Mouse (Mus musculus) ES-E14 (cell line): Measurements from ENCODE around the gene Rfng.

Experiments
- HCFC1 ChIP-seq: IDR thresholded peaks from 2 replicates; pipeline ENCODE4 v1.6.1; 2012; ENCODE audit warnings: low read length, inconsistent platforms, borderline replicate concordance; ENCODE audit not compliant: insufficient read depth
- ZC3H11A ChIP-seq: IDR thresholded peaks from 2 replicates; pipeline ENCODE4 v1.6.1; 2012; ENCODE audit warnings: low read depth, mild to moderate bottlenecking, inconsistent platforms, low read length, borderline replicate concordance

- TF ChIP-seq ZC3H11A = no peak
- no peak for TF ChIP-seq HCFC1
Measured at GRCm38 (mm10) chr11:120777123-120777522, 6.9 kb downstream of the Rfng start.
